Mouse (Mus musculus) G1E (cell line): ENCODE data around the gene Jagn1.

Experiments
- CTCF ChIP-seq: IDR thresholded peaks from 2 replicates; pipeline ENCODE4 v1.5.1; 2012; ENCODE audit warnings: low read depth, low read length, inconsistent platforms, mixed read lengths
- GATA1 ChIP-seq: IDR thresholded peaks from 2 replicates; pipeline ENCODE4 v1.6.1; 2012; ENCODE audit warnings: borderline replicate concordance, low read length, inconsistent platforms, mixed read lengths
- TAL1 ChIP-seq: conservative IDR thresholded peaks from 2 replicates; pipeline ENCODE4 v1.6.1; 2012; ENCODE audit warnings: low read depth, low read length, inconsistent platforms, mixed read lengths

- no peak for TF ChIP-seq CTCF
- no peak for TF ChIP-seq GATA1
- no peak for TF ChIP-seq TAL1
Observed at GRCm38 (mm10) chr6:113473246-113473645, 30.9 kb downstream of the Jagn1 start.
